Mouse (Mus musculus) gastrocnemius, postnatal 4 days (tissue): Measurements from ENCODE around the gene Tmem176b. TPM values are rescaled to one million over a fixed set of nuclear protein-coding genes. Genes with fewer than 3 reads are reported as not detected.

Source experiments
- DNase-seq, 2 experiments: peaks; one replicate each; pipeline ENCODE4 v3.0.0; 2021 to 2022; ENCODE audit warnings: low spot score in 2 of 2, mixed read lengths in 2 of 2
- total RNA-seq, 2 experiments: library from RNA; stranded (reverse); gene quantifications; 2 replicates each; pipeline ENCODE4 v1.2.3; 2021

Gene Tmem176b
- total RNA-seq, 2 experiments from 2014 or later, result 62.0 to 78.8 TPM

- no peak for DNase-seq
Measured at GRCm38 (mm10) chr6:48803406-48804051, 37.8 kb downstream of the Tmem176b start.

- DNase-seq, result no peak
Measured at GRCm38 (mm10) chr6:48801897-48802296, 39.4 kb downstream of the Tmem176b start.

GRCm38 (mm10) chr6:48787867-48788266, 53.4 kb downstream of the Tmem176b start:
- no peak for DNase-seq

DNA sequence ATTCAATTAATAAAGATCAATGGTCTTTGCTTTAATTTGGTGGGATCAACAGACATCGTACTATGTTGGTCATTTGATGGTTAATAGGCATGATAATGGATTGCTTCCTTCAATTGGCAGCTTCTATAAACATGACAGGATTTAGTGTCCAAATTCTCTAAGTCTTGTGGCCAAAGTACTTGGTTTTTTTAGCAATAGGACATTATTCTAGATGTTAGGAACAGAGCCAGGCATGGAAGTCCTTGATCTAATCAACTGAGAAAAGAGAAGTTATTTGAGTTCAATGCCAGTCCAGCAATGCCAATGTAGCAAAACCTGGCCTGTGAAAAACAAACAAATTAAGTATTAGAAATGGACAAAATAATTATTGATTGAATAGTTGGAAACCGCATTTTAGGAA, 55.7 kb downstream of the Tmem176b start:
- no peak for DNase-seq

DNA sequence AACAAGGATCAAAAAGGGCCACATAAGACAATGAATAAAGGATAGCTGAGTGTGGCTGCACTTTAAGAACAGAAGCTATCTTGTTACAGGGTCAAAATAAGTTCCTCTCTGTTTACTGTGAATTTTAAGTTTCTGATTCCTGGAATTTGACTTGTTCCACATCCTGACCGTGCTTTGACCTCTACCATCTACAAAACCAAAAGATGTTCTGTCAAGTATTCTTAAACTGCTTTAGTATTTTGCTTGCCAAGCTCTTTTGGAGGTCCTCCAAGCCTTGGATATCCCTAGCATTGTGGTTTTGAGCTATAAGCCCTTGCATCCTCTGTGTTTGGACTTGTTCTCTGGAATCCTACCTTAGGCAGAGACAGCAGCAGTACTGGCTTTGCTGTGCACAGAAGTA, 56.1 kb downstream of the Tmem176b start:
- peak in 1 of 2 experiments; percentile 45 for DNase-seq

GRCm38 (mm10) chr6:48784406-48784805, 56.9 kb downstream of the Tmem176b start:
- no peak for DNase-seq

Other genes with a start within 250 kb of the Tmem176b start
- gene Repin1, start 247.6 kb downstream of the Tmem176b start, total RNA-seq, result 10 to 100 TPM; 29.1 to 31.9 TPM
- 1 to 10 TPM in 1 of 2 experiments, not detected in 1; 3.5 TPM for gene Gm44965, start 247.6 kb downstream of the Tmem176b start, total RNA-seq
- 1 to 10 TPM; 6.7 to 6.8 TPM for gene Zfp775, start 239.4 kb downstream of the Tmem176b start, total RNA-seq
- under 1 TPM; 0.34 to 0.37 TPM for gene AI854703, start 214.7 kb downstream of the Tmem176b start, total RNA-seq
- gene Gimap8, start 194.3 kb downstream of the Tmem176b start, total RNA-seq, result 1 to 10 TPM; 5.0 to 7.3 TPM
- 1 to 10 TPM; 2.3 to 3.2 TPM for gene Gimap9, start 165.4 kb downstream of the Tmem176b start, total RNA-seq
- gene Gimap4, start 156.9 kb downstream of the Tmem176b start, total RNA-seq, result 10 to 100 TPM; 18.9 to 19.4 TPM
- 10 to 100 TPM; 30.3 to 35.4 TPM for gene Gimap6, start 133.3 kb downstream of the Tmem176b start, total RNA-seq
- 1 to 10 TPM; 2.4 to 4.7 TPM for gene Gm28053, start 122.9 kb downstream of the Tmem176b start, total RNA-seq
- gene Gimap7, start 122.9 kb downstream of the Tmem176b start, total RNA-seq, result not detected
- 10 to 100 TPM in 1 of 2 experiments, 1 to 10 TPM in 1; 9.0 to 10.9 TPM for gene Gimap1, start 102.4 kb downstream of the Tmem176b start, total RNA-seq
- gene Gimap5, start 95.3 kb downstream of the Tmem176b start, total RNA-seq, result 1 to 10 TPM; 7.4 to 8.7 TPM
- under 1 TPM in 1 of 2 experiments, not detected in 1; 0.17 TPM for gene Gimap3, start 70.6 kb downstream of the Tmem176b start, total RNA-seq
- 10 to 100 TPM; 18.9 to 30.2 TPM for gene Tmem176a, start 577 bp downstream of the Tmem176b start, total RNA-seq
- gene Aoc1, start 31.4 kb upstream of the Tmem176b start, total RNA-seq, result not detected
- gene 1600015I10Rik, start 88.4 kb upstream of the Tmem176b start, total RNA-seq, result not detected
- not detected for gene Doxl2, start 133.5 kb upstream of the Tmem176b start, total RNA-seq
- gene Svs1, start 145.4 kb upstream of the Tmem176b start, total RNA-seq, result not detected
- gene Gpnmb, start 195.1 kb upstream of the Tmem176b start, total RNA-seq, result 1 to 10 TPM; 1.2 to 1.3 TPM
- gene Malsu1, start 232.3 kb upstream of the Tmem176b start, total RNA-seq, result 10 to 100 TPM; 41.6 to 44.8 TPM